Mouse (Mus musculus) bone marrow, adult 2 months (tissue): Measurements from ENCODE around the gene Cdip1.

ENCODE experiments used
- CTCF ChIP-seq: fragments of 200-500 bp; IDR thresholded peaks from 2 replicates; pipeline ENCODE4 v1.5.1; 2011; ENCODE audit warnings: low read length, control low read depth; ENCODE audit not compliant: control insufficient read depth, insufficient read depth
- POLR2A ChIP-seq: fragments of 200-500 bp; IDR thresholded peaks from 2 replicates; pipeline ENCODE4 v1.6.1; 2011; ENCODE audit warnings: low read depth, mild to moderate bottlenecking, control low read depth, low read length, borderline replicate concordance; ENCODE audit not compliant: control insufficient read depth

DNA sequence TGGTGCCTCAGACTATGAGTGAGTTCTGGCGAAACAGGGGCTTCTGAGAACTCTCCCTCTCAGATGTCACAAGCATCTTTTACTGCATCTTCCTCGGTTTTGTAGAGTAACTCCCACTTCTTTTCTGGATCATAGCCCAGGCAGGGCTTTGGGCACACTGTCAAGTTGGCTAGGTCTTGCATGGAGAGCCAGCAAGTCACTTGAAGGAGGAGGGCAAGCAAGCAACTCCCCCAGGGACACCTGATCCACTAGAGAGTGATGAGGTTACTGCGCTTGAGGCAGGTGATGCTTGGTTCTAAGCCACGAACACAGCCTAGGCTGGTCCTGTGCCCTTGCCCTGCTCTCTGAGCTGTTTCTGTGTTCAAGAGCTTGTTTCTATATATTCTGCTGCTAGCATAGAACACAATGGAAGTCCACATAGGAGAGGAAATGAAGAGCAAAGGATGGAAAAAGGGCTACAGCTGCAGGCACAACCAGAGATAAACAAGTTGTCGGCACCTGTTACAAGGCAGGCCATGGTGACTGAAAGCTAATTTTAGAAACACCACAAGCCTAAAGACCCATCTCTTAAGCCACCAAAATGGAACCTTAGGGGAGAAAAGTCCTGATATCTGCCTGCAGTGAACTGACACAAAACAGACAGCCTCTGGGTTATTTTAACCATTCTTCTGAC, 8.4 kb downstream of the Cdip1 start:
- TF ChIP-seq POLR2A (no peak), CTCF (no peak)
